Mouse (Mus musculus): Measurements from ENCODE around the gene Brf1. TPM values are rescaled to one million over a fixed set of nuclear protein-coding genes. Genes with fewer than 3 reads are reported as not detected.
A peak's percentile ranks its signal among the peaks of the same experiment; 100 is the strongest.

Gene Brf1
- polyA plus RNA-seq, 1 experiment from 2014 or later = 61.7 TPM

- no peaks in the 10 kb centered on the region for H3K27me3 ChIP-seq
- peak overlapping the region; percentile 99 for H3K9ac ChIP-seq
- peak overlapping the region; percentile 80 for H3K4me2 ChIP-seq
- ATAC-seq (ENCODE audit: insufficient number of reproducible peaks, low FRiP score, low TSS enrichment, low read depth) = no peak
- H3K9me3 ChIP-seq = no peaks in the 10 kb centered on the region
- 1% methylated on average over 56 of the region's 56 CpGs for WGBS
- 0 out of 2 replicates have a peak, but pooled peaks cover 10% of the 10 kb centered on the region for H3K36me3 ChIP-seq
- peak overlapping the region; percentile 93 for H3K4me3 ChIP-seq
- H3K27ac ChIP-seq = peak overlapping the region; percentile 96
- peaks cover 21% of the 10 kb centered on the region for H3K4me1 ChIP-seq
These were observed 773 bp downstream of the Brf1 start for GRCm38 (mm10) chr12:112999569-113000293.

- Histone ChIP-seq H3K9ac (no peak overlapping the region), H3K4me3 (no peak overlapping the region), H3K36me3 (peaks cover 24% of the 10 kb centered on the region), H3K4me1 (peaks cover 11% of the 10 kb centered on the region), H3K27me3 (no peaks in the 10 kb centered on the region), H3K9me3 (no peaks in the 10 kb centered on the region), H3K27ac (no peak overlapping the region), H3K4me2 (no peak overlapping the region)
- 70% methylated on average over 4 of the region's 4 CpGs for WGBS
- ATAC-seq (ENCODE audit: insufficient number of reproducible peaks, low FRiP score, low TSS enrichment, low read depth) = no peak
These were observed 6.4 kb downstream of the Brf1 start for GRCm38 (mm10) chr12:112994153-112994552.

GRCm38 (mm10) chr12:112991444-112991843 lies 9.1 kb downstream of the Brf1 start:
- Histone ChIP-seq H3K4me1 (no peaks in the 10 kb centered on the region), H3K4me3 (no peak overlapping the region), H3K9me3 (no peaks in the 10 kb centered on the region), H3K36me3 (peaks cover 36% of the 10 kb centered on the region), H3K27ac (no peak overlapping the region), H3K9ac (no peak overlapping the region), H3K4me2 (no peak overlapping the region), H3K27me3 (no peaks in the 10 kb centered on the region)
- 77% methylated on average over 2 of the region's 2 CpGs for WGBS
- no peak for ATAC-seq (ENCODE audit: insufficient number of reproducible peaks, low FRiP score, low TSS enrichment, low read depth)

- H3K27ac ChIP-seq = no peak overlapping the region
- 85% methylated on average over 5 of the region's 5 CpGs for WGBS
- no peak overlapping the region for H3K9ac ChIP-seq
- no peaks in the 10 kb centered on the region for H3K27me3 ChIP-seq
- no peaks in the 10 kb centered on the region for H3K4me1 ChIP-seq
- no peak overlapping the region for H3K4me3 ChIP-seq
- ATAC-seq (ENCODE audit: insufficient number of reproducible peaks, low FRiP score, low TSS enrichment, low read depth) = no peak
- no peaks in the 10 kb centered on the region for H3K9me3 ChIP-seq
- no peak overlapping the region for H3K4me2 ChIP-seq
- peaks cover 41% of the 10 kb centered on the region for H3K36me3 ChIP-seq
These were observed 9.6 kb downstream of the Brf1 start for GRCm38 (mm10) chr12:112990706-112991405.

- H3K9me3 ChIP-seq = no peaks in the 10 kb centered on the region
- WGBS = 66% methylated on average over 6 of the region's 6 CpGs
- H3K4me1 ChIP-seq = no peaks in the 10 kb centered on the region
- H3K27me3 ChIP-seq = no peaks in the 10 kb centered on the region
- H3K4me3 ChIP-seq = no peak overlapping the region
- H3K36me3 ChIP-seq = peaks cover 65% of the 10 kb centered on the region
- ATAC-seq (ENCODE audit: insufficient number of reproducible peaks, low FRiP score, low TSS enrichment, low read depth) = no peak
- no peak overlapping the region for H3K4me2 ChIP-seq
- H3K27ac ChIP-seq = no peak overlapping the region
- no peak overlapping the region for H3K9ac ChIP-seq
These were observed 12.6 kb downstream of the Brf1 start for GRCm38 (mm10) chr12:112987877-112988276.

GRCm38 (mm10) chr12:112985346-112985745 lies 15.2 kb downstream of the Brf1 start:
- H3K4me3 ChIP-seq = no peak overlapping the region

GRCm38 (mm10) chr12:112982031-112982430 lies 18.5 kb downstream of the Brf1 start:
- Histone ChIP-seq H3K36me3 (peaks cover 93% of the 10 kb centered on the region), H3K4me3 (no peak overlapping the region), H3K27ac (no peak overlapping the region), H3K9me3 (no peaks in the 10 kb centered on the region), H3K9ac (no peak overlapping the region), H3K27me3 (no peaks in the 10 kb centered on the region), H3K4me2 (no peak overlapping the region), H3K4me1 (peaks cover 15% of the 10 kb centered on the region)
- WGBS = 79% methylated on average over 2 of the region's 2 CpGs
- no peak for ATAC-seq (ENCODE audit: insufficient number of reproducible peaks, low FRiP score, low TSS enrichment, low read depth)

More at GRCm38 (mm10) chr12:112985346-112985745, 15.2 kb downstream of the Brf1 start:
- Histone ChIP-seq H3K9ac (no peak overlapping the region), H3K27me3 (no peaks in the 10 kb centered on the region), H3K9me3 (no peaks in the 10 kb centered on the region), H3K27ac (no peak overlapping the region), H3K36me3 (peaks cover 81% of the 10 kb centered on the region), H3K4me2 (no peak overlapping the region), H3K4me1 (no peaks in the 10 kb centered on the region)
- 89% methylated on average over 6 of the region's 6 CpGs for WGBS
- no peak for ATAC-seq (ENCODE audit: insufficient number of reproducible peaks, low FRiP score, low TSS enrichment, low read depth)

GRCm38 (mm10) chr12:112977156-112977555 lies 23.3 kb downstream of the Brf1 start:
- WGBS = 42% methylated on average over 12 of the region's 12 CpGs
- Histone ChIP-seq H3K36me3 (peaks cover 77% of the 10 kb centered on the region), H3K9ac (peak overlapping the region; percentile 57), H3K4me1 (peaks cover 21% of the 10 kb centered on the region), H3K4me2 (peak overlapping the region; percentile 89), H3K4me3 (peak overlapping the region; percentile 74), H3K27me3 (no peaks in the 10 kb centered on the region), H3K9me3 (no peaks in the 10 kb centered on the region), H3K27ac (peak overlapping the region; percentile 94)
- no peak for ATAC-seq (ENCODE audit: insufficient number of reproducible peaks, low FRiP score, low TSS enrichment, low read depth)

- H3K27me3 ChIP-seq = no peaks in the 10 kb centered on the region
- peak within 1 kb of the TSS; percentile 74 for H3K4me3 ChIP-seq
- H3K36me3 ChIP-seq = peaks cover 77% of the 10 kb centered on the region
- H3K9me3 ChIP-seq = no peaks in the 10 kb centered on the region
- ATAC-seq (ENCODE audit: insufficient number of reproducible peaks, low FRiP score, low TSS enrichment, low read depth) = peak; percentile 88
- WGBS = under 1% methylated on average over 78 of the region's 80 CpGs
- peaks cover 21% of the 10 kb centered on the region for H3K4me1 ChIP-seq
- peak within 1 kb of the TSS; percentile 89 for H3K4me2 ChIP-seq
- peak within 1 kb of the TSS; percentile 57 for H3K9ac ChIP-seq
- H3K27ac ChIP-seq = peak within 1 kb of the TSS; percentile 94
These were observed 24.0 kb downstream of the Brf1 start, which contains the start of gene Btbd6 for GRCm38 (mm10) chr12:112976371-112977073. Gene Btbd6 (plus strand): TSS chr12:112976482.

GRCm38 (mm10) chr12:112974736-112975135 lies 25.8 kb downstream of the Brf1 start:
- no peaks in the 10 kb centered on the region for H3K9me3 ChIP-seq
- H3K4me1 ChIP-seq = peaks cover 21% of the 10 kb centered on the region
- H3K36me3 ChIP-seq = peaks cover 76% of the 10 kb centered on the region
- WGBS = 89% methylated on average over 9 of the region's 9 CpGs
- ATAC-seq (ENCODE audit: insufficient number of reproducible peaks, low FRiP score, low TSS enrichment, low read depth) = no peak
- H3K4me3 ChIP-seq = no peak overlapping the region
- H3K27me3 ChIP-seq = no peaks in the 10 kb centered on the region
- H3K9ac ChIP-seq = no peak overlapping the region
- no peak overlapping the region for H3K4me2 ChIP-seq
- H3K27ac ChIP-seq = no peak overlapping the region

GRCm38 (mm10) chr12:112969616-112970015 lies 30.9 kb downstream of the Brf1 start:
- no peak overlapping the region for H3K27ac ChIP-seq
- no peaks in the 10 kb centered on the region for H3K27me3 ChIP-seq
- H3K36me3 ChIP-seq = peaks cover 94% of the 10 kb centered on the region
- no peak overlapping the region for H3K4me3 ChIP-seq
- 94% methylated on average over 6 of the region's 6 CpGs for WGBS
- no peak overlapping the region for H3K4me2 ChIP-seq
- H3K9me3 ChIP-seq = no peaks in the 10 kb centered on the region
- H3K4me1 ChIP-seq = no peaks in the 10 kb centered on the region
- H3K9ac ChIP-seq = no peak overlapping the region
- ATAC-seq (ENCODE audit: insufficient number of reproducible peaks, low FRiP score, low TSS enrichment, low read depth) = no peak

GRCm38 (mm10) chr12:112968943-112969342 lies 31.6 kb downstream of the Brf1 start:
- no peak overlapping the region for H3K4me2 ChIP-seq
- no peak for ATAC-seq (ENCODE audit: insufficient number of reproducible peaks, low FRiP score, low TSS enrichment, low read depth)

More at GRCm38 (mm10) chr12:112968943-112969342, 31.6 kb downstream of the Brf1 start:
- Histone ChIP-seq H3K27me3 (no peaks in the 10 kb centered on the region), H3K27ac (no peak overlapping the region), H3K4me3 (no peak overlapping the region), H3K36me3 (peaks cover 98% of the 10 kb centered on the region), H3K4me1 (no peaks in the 10 kb centered on the region), H3K9ac (no peak overlapping the region), H3K9me3 (no peaks in the 10 kb centered on the region)
- 56% methylated on average over 8 of the region's 8 CpGs for WGBS
